Mouse (Mus musculus): ENCODE results near the gene Stk32c. TPM values are rescaled to one million over a fixed set of nuclear protein-coding genes. Genes with fewer than 3 reads are reported as not detected.

Stk32c gene
- polyA plus RNA-seq, 1 experiment from 2014 or later, result 2.5 TPM

DNA sequence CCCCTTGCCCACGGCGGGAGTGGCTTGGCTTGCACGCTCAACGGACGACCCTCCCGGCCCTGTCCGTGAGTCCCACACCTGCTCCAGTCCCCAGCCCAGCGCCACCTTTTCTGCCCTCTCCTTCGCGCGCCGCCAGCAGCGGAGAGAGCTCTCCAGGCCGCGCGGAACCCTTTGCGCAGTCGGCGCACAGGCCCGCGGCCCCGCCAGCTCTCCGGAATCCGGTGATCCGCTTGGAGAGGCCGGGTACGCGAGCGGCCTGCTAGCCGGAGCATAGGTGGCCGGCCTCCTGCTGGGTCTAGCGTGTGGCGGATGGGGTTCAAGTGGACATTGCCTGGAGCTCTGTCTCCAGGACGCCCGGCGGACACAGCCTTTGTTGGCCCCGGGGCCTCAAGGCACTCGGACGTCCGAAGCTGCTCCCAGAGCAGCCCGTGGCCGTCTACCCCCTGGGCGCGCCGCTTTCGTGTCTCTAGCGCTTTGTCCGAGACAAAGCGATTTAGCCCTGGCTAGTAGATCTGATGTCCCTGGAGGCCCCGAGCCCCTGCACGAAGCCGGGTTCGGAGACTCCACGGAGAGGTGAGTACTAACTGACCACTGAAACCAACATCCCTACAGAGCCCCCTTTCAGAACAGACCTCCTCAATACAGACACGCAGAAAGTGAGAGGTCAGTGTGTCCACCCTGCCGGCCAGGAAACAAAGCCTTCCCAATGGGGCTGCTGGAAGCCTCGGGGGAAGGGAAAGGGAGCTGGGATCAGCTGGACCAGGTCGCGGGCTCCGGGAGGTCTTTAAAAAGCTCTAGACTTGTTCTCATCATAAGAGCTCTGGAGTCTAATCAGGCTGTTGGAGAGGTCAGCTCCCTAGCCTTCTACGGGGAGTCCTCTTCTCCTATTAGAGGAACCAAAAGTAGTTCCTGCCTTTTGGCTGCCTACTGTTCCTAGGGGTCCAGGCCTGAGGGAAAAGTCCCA is 126.6 kb downstream of the Stk32c start:
- Histone ChIP-seq H3K36me3 (peaks cover 19% of the 10 kb centered on the region), H3K4me3 (replicated peaks) (peak overlapping the region; percentile 81), H3K9me3 (replicated peaks) (no peaks in the 10 kb centered on the region), H3K4me2 (peak overlapping the region; percentile 73), H3K27me3 (replicated peaks) (no peaks in the 10 kb centered on the region), H3K27ac (replicated peaks) (peak overlapping the region; percentile 85), H3K9ac (replicated peaks) (peak overlapping the region; percentile 94), H3K4me1 (peaks cover 51% of the 10 kb centered on the region)
- WGBS, result under 1% methylated on average over 61 of the region's 61 CpGs
- peak; percentile 59 for ATAC-seq (ENCODE audit: low FRiP score)

- peak; percentile 90 for ATAC-seq (ENCODE audit: low FRiP score)
- WGBS, result 5% methylated on average over 32 of the region's 32 CpGs
- no peaks in the 10 kb centered on the region for H3K9me3 ChIP-seq (replicated peaks)
- H3K4me1 ChIP-seq, result peaks cover 51% of the 10 kb centered on the region
- H3K27ac ChIP-seq (replicated peaks), result peak within 1 kb of the TSS; percentile 85
- peak within 1 kb of the TSS; percentile 94 for H3K9ac ChIP-seq (replicated peaks)
- peak within 1 kb of the TSS; percentile 81 for H3K4me3 ChIP-seq (replicated peaks)
- H3K27me3 ChIP-seq (replicated peaks), result no peaks in the 10 kb centered on the region
- peaks cover 11% of the 10 kb centered on the region for H3K36me3 ChIP-seq
- H3K4me2 ChIP-seq, result peak within 1 kb of the TSS; percentile 73
These were observed 127.4 kb downstream of the Stk32c start, which contains the start of gene Dpysl4 for GRCm38 (mm10) chr7:139085629-139086194. Gene Dpysl4, plus strand, starts transcription at chr7:139086001.

DNA sequence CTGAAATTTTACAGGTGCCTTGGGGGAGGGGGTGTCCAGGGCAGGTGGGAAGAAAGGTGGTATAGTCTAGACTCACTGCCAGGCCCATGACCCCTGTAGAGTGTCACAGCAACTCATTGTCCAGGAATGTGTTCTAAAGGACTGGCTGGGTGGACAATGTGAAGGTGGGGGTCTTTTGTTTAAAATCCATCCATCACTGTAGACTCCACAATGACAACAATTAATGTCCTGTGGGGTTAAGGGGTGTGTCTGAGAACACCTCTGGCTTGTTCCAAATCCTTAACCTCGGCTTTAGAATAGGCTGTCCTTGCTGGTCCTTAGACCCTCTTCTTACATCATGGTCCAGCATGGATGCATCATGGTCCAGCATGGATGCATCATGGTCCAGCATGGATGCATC is 128.8 kb downstream of the Stk32c start:
- Histone ChIP-seq H3K9ac (replicated peaks) (no peak overlapping the region), H3K9me3 (replicated peaks) (no peaks in the 10 kb centered on the region)
- WGBS, result 6% methylated on average over 1 of the region's 1 CpGs

DNA sequence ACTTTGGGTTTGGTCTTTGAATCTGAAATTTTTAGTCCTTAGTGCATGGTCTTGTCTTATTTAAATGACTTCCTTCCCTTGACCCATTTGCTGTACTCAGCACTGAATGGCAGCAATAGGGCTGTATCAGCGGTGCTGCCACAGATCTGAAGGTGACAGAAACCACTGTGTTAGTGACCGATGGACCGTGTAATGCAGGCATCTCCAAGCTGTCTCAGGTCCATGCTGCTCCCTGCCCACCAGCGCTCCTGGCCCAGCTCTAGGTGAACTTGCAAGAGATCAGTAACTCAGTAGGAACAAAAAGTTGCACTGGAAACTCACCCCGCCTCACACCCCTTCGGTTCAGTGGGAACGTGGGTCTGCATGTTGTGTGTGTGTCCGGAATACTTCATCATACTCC is 130.8 kb downstream of the Stk32c start:
- peaks cover 38% of the 10 kb centered on the region for H3K4me1 ChIP-seq
- H3K27me3 ChIP-seq (replicated peaks), result no peaks in the 10 kb centered on the region
- no peaks in the 10 kb centered on the region for H3K9me3 ChIP-seq (replicated peaks)
- no peaks in the 10 kb centered on the region for H3K36me3 ChIP-seq
- H3K4me2 ChIP-seq, result no peak overlapping the region
- no peak overlapping the region for H3K27ac ChIP-seq (replicated peaks)
- 59% methylated on average over 8 of the region's 8 CpGs for WGBS
- ATAC-seq (ENCODE audit: low FRiP score), result no peak
- H3K9ac ChIP-seq (replicated peaks), result no peak overlapping the region
- no peak overlapping the region for H3K4me3 ChIP-seq (replicated peaks)

More for the DNA sequence above, 128.8 kb downstream of the Stk32c start:
- Histone ChIP-seq H3K4me1 (peaks cover 41% of the 10 kb centered on the region), H3K27me3 (replicated peaks) (no peaks in the 10 kb centered on the region), H3K27ac (replicated peaks) (no peak overlapping the region), H3K4me3 (replicated peaks) (no peak overlapping the region), H3K36me3 (no peaks in the 10 kb centered on the region), H3K4me2 (no peak overlapping the region)
- ATAC-seq (ENCODE audit: low FRiP score), result no peak

DNA sequence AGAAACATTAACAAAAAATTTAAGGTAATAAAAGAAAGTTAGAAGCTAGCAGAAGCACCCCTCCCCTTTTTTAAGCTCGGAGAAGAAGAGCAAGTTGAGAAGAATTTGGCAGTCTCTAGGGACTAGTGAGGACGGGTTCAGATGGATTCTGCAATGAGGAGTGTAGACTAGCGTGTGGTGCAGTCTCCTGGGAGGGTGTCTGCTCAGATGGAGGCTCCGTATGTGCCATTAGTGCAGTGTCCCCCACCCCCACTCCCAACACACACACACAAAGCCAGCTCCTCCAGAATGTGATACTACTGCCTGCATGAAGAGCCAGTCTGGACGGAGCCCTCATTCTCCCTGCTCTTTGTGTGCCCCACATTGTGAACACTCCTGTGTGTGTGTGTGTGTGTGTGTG is 131.9 kb downstream of the Stk32c start:
- WGBS, result 28% methylated on average over 5 of the region's 5 CpGs

DNA sequence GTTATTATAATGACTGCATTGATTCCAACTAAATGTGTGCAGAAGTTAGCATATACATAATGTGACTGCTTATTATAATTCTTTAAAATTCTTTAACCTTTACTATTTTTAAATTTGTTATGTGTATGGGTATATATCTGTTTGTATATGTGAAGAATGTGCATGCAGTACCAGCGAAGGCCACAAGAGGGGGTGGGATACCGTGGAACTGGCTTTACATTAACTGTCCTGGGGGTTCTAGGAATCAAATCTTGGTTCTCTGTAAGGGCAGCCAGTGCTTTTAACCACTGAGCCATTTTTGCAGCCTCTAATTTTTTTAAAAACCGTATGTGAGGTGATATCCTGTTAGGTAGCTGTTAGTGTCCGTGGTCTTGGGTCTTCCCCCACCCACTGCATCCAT is 132.4 kb downstream of the Stk32c start:
- ATAC-seq (ENCODE audit: low FRiP score), result no peak
- Histone ChIP-seq H3K9me3 (replicated peaks) (no peaks in the 10 kb centered on the region), H3K9ac (replicated peaks) (no peak overlapping the region), H3K27me3 (replicated peaks) (no peaks in the 10 kb centered on the region), H3K36me3 (no peaks in the 10 kb centered on the region), H3K4me2 (no peak overlapping the region), H3K4me1 (peaks cover 46% of the 10 kb centered on the region), H3K4me3 (replicated peaks) (no peak overlapping the region), H3K27ac (replicated peaks) (no peak overlapping the region)
- WGBS, result 69% methylated on average over 4 of the region's 4 CpGs

More for the DNA sequence above, 131.9 kb downstream of the Stk32c start:
- no peaks in the 10 kb centered on the region for H3K36me3 ChIP-seq
- H3K9me3 ChIP-seq (replicated peaks), result no peaks in the 10 kb centered on the region
- no peak for ATAC-seq (ENCODE audit: low FRiP score)
- no peaks in the 10 kb centered on the region for H3K27me3 ChIP-seq (replicated peaks)
- no peak overlapping the region for H3K4me3 ChIP-seq (replicated peaks)
- H3K4me1 ChIP-seq, result peaks cover 42% of the 10 kb centered on the region
- H3K4me2 ChIP-seq, result no peak overlapping the region
- H3K27ac ChIP-seq (replicated peaks), result no peak overlapping the region
- no peak overlapping the region for H3K9ac ChIP-seq (replicated peaks)

GRCm38 (mm10) chr7:139079141-139079540 is 134.0 kb downstream of the Stk32c start:
- Histone ChIP-seq H3K36me3 (no peaks in the 10 kb centered on the region), H3K9me3 (replicated peaks) (no peaks in the 10 kb centered on the region), H3K27ac (replicated peaks) (no peak overlapping the region), H3K4me2 (no peak overlapping the region), H3K9ac (replicated peaks) (no peak overlapping the region), H3K4me3 (replicated peaks) (no peak overlapping the region), H3K4me1 (peaks cover 57% of the 10 kb centered on the region), H3K27me3 (replicated peaks) (no peaks in the 10 kb centered on the region)
- 73% methylated on average over 7 of the region's 7 CpGs for WGBS
- no peak for ATAC-seq (ENCODE audit: low FRiP score)

GRCm38 (mm10) chr7:139078181-139078580 is 134.9 kb downstream of the Stk32c start:
- no peak overlapping the region for H3K4me2 ChIP-seq
- no peak overlapping the region for H3K9ac ChIP-seq (replicated peaks)
- no peaks in the 10 kb centered on the region for H3K36me3 ChIP-seq
- H3K4me1 ChIP-seq, result peaks cover 61% of the 10 kb centered on the region
- WGBS, result 12% methylated on average over 6 of the region's 6 CpGs
- peak; percentile 19; the same call in 1 of the 2 replicates for ATAC-seq (ENCODE audit: low FRiP score)
- H3K27ac ChIP-seq (replicated peaks), result peak overlapping the region; percentile 29
- H3K27me3 ChIP-seq (replicated peaks), result no peaks in the 10 kb centered on the region
- H3K9me3 ChIP-seq (replicated peaks), result no peaks in the 10 kb centered on the region
- H3K4me3 ChIP-seq (replicated peaks), result no peak overlapping the region

DNA sequence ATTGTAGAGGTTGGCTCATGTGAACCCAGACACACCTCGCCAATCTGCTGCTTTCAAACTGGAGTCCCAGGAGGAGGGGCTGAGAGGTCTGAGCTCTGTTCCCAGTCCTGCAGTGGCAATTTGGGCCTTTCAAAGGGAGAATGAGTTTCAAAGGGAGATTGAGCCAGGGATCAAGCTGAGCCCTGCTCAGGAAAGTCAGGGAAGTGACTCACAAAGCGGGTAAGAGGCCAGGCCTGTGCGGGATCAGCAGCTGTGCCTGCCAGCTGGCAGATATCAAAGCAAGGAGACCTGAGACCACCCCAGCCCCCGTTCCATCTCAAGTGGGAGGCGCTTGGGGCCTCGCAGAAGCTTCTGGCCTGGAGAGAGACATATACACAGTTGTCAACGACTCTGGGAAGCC is 135.8 kb downstream of the Stk32c start:
- Histone ChIP-seq H3K27me3 (replicated peaks) (no peaks in the 10 kb centered on the region), H3K4me3 (replicated peaks) (no peak overlapping the region), H3K9me3 (replicated peaks) (no peaks in the 10 kb centered on the region), H3K27ac (replicated peaks) (peak overlapping the region; percentile 29), H3K4me2 (no peak overlapping the region), H3K9ac (replicated peaks) (no peak overlapping the region), H3K36me3 (no peaks in the 10 kb centered on the region), H3K4me1 (peaks cover 60% of the 10 kb centered on the region)
- 14% methylated on average over 7 of the region's 7 CpGs for WGBS
- no peak for ATAC-seq (ENCODE audit: low FRiP score)

DNA sequence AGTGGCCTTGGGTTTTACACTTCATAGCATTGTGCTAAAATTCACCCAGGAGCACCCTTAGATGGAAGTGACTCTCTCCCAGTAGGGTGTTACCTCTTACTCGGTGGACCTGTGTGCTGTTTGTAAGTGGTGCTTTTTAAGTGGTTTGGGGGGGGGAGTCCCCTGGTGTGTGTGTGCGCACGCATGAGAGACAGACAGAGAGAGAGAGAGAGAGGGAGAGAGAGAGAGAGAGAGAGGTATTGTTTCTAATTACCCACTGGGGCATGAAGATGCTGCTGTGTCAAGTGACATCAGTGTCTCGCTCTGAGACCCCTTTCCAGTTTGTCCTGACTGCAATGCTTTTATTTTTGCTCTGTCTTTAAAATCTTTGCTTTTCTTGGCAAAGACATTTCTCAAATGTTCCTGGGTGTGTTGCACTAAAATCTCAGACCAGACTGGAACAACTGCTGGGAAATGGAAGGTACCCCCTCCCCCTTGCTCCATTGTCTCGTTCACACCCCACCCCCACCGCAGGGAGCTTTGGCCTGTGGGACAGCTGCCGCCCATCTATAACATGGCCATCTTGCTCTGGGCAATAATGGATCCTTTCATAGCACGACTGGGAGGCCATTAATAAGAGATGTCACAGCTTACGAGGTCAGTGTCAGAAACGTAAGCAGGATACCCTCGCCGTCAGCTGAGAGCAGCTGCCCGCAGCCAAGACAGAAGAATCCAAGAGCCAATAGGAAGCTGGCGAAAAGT is 137.9 kb downstream of the Stk32c start:
- no peak for ATAC-seq (ENCODE audit: low FRiP score)
- Histone ChIP-seq H3K27me3 (replicated peaks) (no peaks in the 10 kb centered on the region), H3K36me3 (no peaks in the 10 kb centered on the region), H3K9ac (replicated peaks) (no peak overlapping the region), H3K9me3 (replicated peaks) (no peaks in the 10 kb centered on the region), H3K4me1 (peaks cover 53% of the 10 kb centered on the region), H3K27ac (replicated peaks) (peak overlapping the region; percentile 34; the same call in 1 of the 2 replicates), H3K4me3 (replicated peaks) (no peak overlapping the region), H3K4me2 (no peak overlapping the region)
- 7% methylated on average over 14 of the region's 14 CpGs for WGBS

DNA sequence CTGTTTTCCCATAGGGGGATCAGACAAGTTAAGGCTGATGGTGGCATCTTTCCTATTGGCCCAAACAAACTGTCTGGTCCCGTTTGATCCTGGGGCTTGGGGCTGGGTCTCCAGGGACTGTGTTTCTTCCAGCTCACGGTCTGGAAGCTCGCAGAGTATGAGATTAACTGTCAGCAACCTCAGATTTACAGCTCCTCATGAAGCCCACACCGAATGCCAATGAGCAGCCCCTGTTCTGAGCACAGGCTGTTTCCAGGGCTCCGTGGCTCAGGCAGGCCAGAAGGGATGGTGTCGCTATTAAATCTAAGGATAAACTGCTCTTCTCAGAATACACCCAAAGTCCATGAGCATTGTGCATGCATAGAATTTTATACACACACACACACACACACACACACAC is 138.9 kb downstream of the Stk32c start:
- H3K4me1 ChIP-seq, result peaks cover 53% of the 10 kb centered on the region

More for the DNA sequence above, 138.9 kb downstream of the Stk32c start:
- no peak overlapping the region for H3K4me2 ChIP-seq
- H3K27me3 ChIP-seq (replicated peaks), result no peaks in the 10 kb centered on the region
- H3K4me3 ChIP-seq (replicated peaks), result no peak overlapping the region
- H3K36me3 ChIP-seq, result no peaks in the 10 kb centered on the region
- no peaks in the 10 kb centered on the region for H3K9me3 ChIP-seq (replicated peaks)
- H3K27ac ChIP-seq (replicated peaks), result peak overlapping the region; percentile 34
- no peak overlapping the region for H3K9ac ChIP-seq (replicated peaks)
- WGBS, result 7% methylated on average over 6 of the region's 6 CpGs
- peak; percentile 64; the same call in 1 of the 2 replicates for ATAC-seq (ENCODE audit: low FRiP score)

Data from neural tube, embryonic 15.5 days (tissue).